8 mouse cellular contexts compared by ENCODE assay signal in genomic region chr9:58204448-58205000, GRCm38 (mm10). TPM values are rescaled to one million over a fixed set of nuclear protein-coding genes. Genes with fewer than 3 reads are reported as not detected.
DNase-seq lines count a peak whose midpoint lies in the region; ATAC-seq and TF ChIP-seq lines count a peak whose summit lies in the region.

No protein-coding gene starts in this region.

- TF ChIP-seq POLR2A in liver, adult 2 months (IDR thresholded peaks at IDR 0.05; ENCODE audit: extremely low read depth, insufficient read depth, low read length), result no peak

- H3K36me3 ChIP-seq in C2C12 (ENCODE audit: control insufficient read depth, insufficient read depth), result no peaks in the 10 kb centered on the region
- no peaks in the 10 kb centered on the region for H3K36me3 ChIP-seq in heart, embryonic 10.5 days
- H3K36me3 ChIP-seq in kidney, embryonic 14.5 days (ENCODE audit: control insufficient read depth, insufficient read depth, low read length), result no peaks in the 10 kb centered on the region
- H3K36me3 ChIP-seq in liver, adult 2 months (ENCODE audit: control insufficient read depth, insufficient read depth, low read length), result no peaks in the 10 kb centered on the region

- no peaks in the 10 kb centered on the region for H3K79me2 ChIP-seq in C2C12 (ENCODE audit: control insufficient read depth, insufficient read depth)
- no peaks in the 10 kb centered on the region for H3K79me2 ChIP-seq in liver, adult 2 months (ENCODE audit: control insufficient read depth, insufficient read depth, low read length)

- H3K27me3 ChIP-seq in C2C12 (ENCODE audit: control insufficient read depth, insufficient read depth, insufficient read length), result peaks cover 7% of the 10 kb centered on the region
- H3K27me3 ChIP-seq in heart, embryonic 10.5 days (ENCODE audit: insufficient read depth, poor library complexity, severe bottlenecking), result peaks cover 68% of the 10 kb centered on the region
- H3K27me3 ChIP-seq in kidney, embryonic 14.5 days (ENCODE audit: control insufficient read depth, insufficient read depth, low read length), result peaks cover 46% of the 10 kb centered on the region
- H3K27me3 ChIP-seq in liver, adult 2 months (ENCODE audit: control insufficient read depth, insufficient read depth, low read length), result peaks cover 15% of the 10 kb centered on the region; the same call in 1 of the 2 replicates

- 3% methylated on average over 18 of the region's 18 CpGs for WGBS in heart, embryonic 10.5 days
- WGBS in kidney, embryonic 14.5 days, result 3% methylated on average over 18 of the region's 18 CpGs
- WGBS in liver, adult 2 months, result 1% methylated on average over 18 of the region's 18 CpGs

- peak overlapping the region; percentile 32; the same call in 1 of the 2 replicates for H3K9ac ChIP-seq in kidney, embryonic 14.5 days (ENCODE audit: low read depth, low read length)
- peak overlapping the region; percentile 42; the same call in 1 of the 2 replicates for H3K9ac ChIP-seq in liver, adult 2 months (ENCODE audit: low read depth, low read length)

- peak overlapping the region; percentile 26; the same call in 1 of the 2 replicates for H3K27ac ChIP-seq in heart, embryonic 10.5 days
- no peak overlapping the region for H3K27ac ChIP-seq in kidney, embryonic 14.5 days (ENCODE audit: low read depth, low read length)
- H3K27ac ChIP-seq in liver, adult 2 months (replicated peaks; ENCODE audit: insufficient read depth, low read depth, low read length), result no peak overlapping the region

- peak; percentile 94 for TF ChIP-seq CTCF in C2C12 (IDR thresholded peaks at IDR 0.05; ENCODE audit: control insufficient read depth, insufficient read depth, insufficient read length)
- peak; percentile 97 for TF ChIP-seq CTCF in liver, adult 2 months (IDR thresholded peaks at IDR 0.05; ENCODE audit: low read depth, low read length)

- no peak overlapping the region for H3ac ChIP-seq in C2C12 (ENCODE audit: control insufficient read depth, insufficient read length, low read depth)

- no peaks in the 10 kb centered on the region for H3K9me3 ChIP-seq in heart, embryonic 10.5 days
- no peaks in the 10 kb centered on the region for H3K9me3 ChIP-seq in kidney, embryonic 14.5 days (ENCODE audit: control insufficient read depth, low read length)

- H3K4me2 ChIP-seq in kidney, embryonic 14.5 days (replicated peaks; ENCODE audit: low read depth, low read length), result peak overlapping the region; percentile 45

- H3K79me3 ChIP-seq in C2C12 (ENCODE audit: low read depth), result no peaks in the 10 kb centered on the region

- peak; percentile 92 for DNase-seq in brain, adult 2 months (ENCODE audit: low read depth, low spot score)
- DNase-seq in heart, embryonic 10.5 days (ENCODE audit: low spot score), result peak; percentile 95
- DNase-seq in liver, adult 2 months (ENCODE audit: extremely low read depth, low read depth, low spot score), result peak; percentile 67
- DNase-seq in spleen, postnatal 4 days (ENCODE audit: low spot score in 2 of 2), result peak; percentile 94 to 98

- peak; percentile 92 for ATAC-seq in erythroblast, adult 5-6 weeks (replicated peaks; ENCODE audit: low FRiP score, poor library complexity, severe bottlenecking)
- peak; percentile 79 for ATAC-seq in kidney, embryonic 14.5 days (ENCODE audit: low FRiP score, low TSS enrichment)
- ATAC-seq in monocyte, adult 5-6 weeks (replicated peaks; ENCODE audit: insufficient number of reproducible peaks, low FRiP score, low TSS enrichment, poor library complexity, severe bottlenecking), result peak; percentile 85

- peaks cover 35% of the 10 kb centered on the region for H3K4me1 ChIP-seq in heart, embryonic 10.5 days
- H3K4me1 ChIP-seq in kidney, embryonic 14.5 days (ENCODE audit: control insufficient read depth, insufficient read depth, low read length), result peaks cover 10% of the 10 kb centered on the region; the same call in 1 of the 2 replicates
- no peaks in the 10 kb centered on the region for H3K4me1 ChIP-seq in liver, adult 2 months (ENCODE audit: control insufficient read depth, insufficient read depth, low read length)

- no peak overlapping the region for H3K4me3 ChIP-seq in C2C12 (ENCODE audit: insufficient read depth, poor library complexity, severe bottlenecking)
- H3K4me3 ChIP-seq in heart, embryonic 10.5 days, result peak overlapping the region; percentile 55
- H3K4me3 ChIP-seq in kidney, embryonic 14.5 days (ENCODE audit: low read length), result peak overlapping the region; percentile 34
- H3K4me3 ChIP-seq in liver, adult 2 months (ENCODE audit: insufficient read depth, low read depth, low read length), result peak overlapping the region; percentile 27; the same call in 1 of the 2 replicates

TF ChIP-seq in C2C12, 6 proteins besides CTCF, POLR2A, EP300 and RAD21:
- TF ChIP-seq CEBPB (IDR thresholded peaks at IDR 0.05; ENCODE audit: low read depth) (no peak), MAX (IDR thresholded peaks at IDR 0.05) (no peak), FOSL1 (IDR thresholded peaks at IDR 0.05; ENCODE audit: insufficient read depth, low read length, poor library complexity, severe bottlenecking) (no peak), USF1 (IDR thresholded peaks at IDR 0.05; ENCODE audit: low read depth) (no peak), MYOD1 (IDR thresholded peaks at IDR 0.05; ENCODE audit: control insufficient read depth, insufficient read length, low read depth) (no peak), MYOG (IDR thresholded peaks at IDR 0.05; ENCODE audit: control insufficient read depth, extremely low read depth, insufficient read length) (no peak)

RNA-seq across cellular contexts. Expression of gene Islr2, which starts 0.4 kb away (rescaled TPM):
- polyA plus RNA-seq in C2C12 (2012; fragmentation: generic; extraction: Trizol), result 0.07 TPM
- not detected in 2 replicates for total RNA-seq in erythroblast, adult 5-6 weeks (2015; ENCODE audit: low replicate concordance)
- total RNA-seq in erythroblast, adult 5-6 weeks (2017; ENCODE audit: low replicate concordance), result not detected in 2 replicates
- polyA plus RNA-seq in heart, embryonic 10.5 days (2016; fragmentation: Nextera tagmentation; extraction: Ambion mirVana), result not detected in 2 replicates
- 0.12 and 0.23 TPM in 2 replicates for polyA plus RNA-seq in kidney, embryonic 14.5 days (2014; fragmentation: Nextera tagmentation; extraction: Ambion mirVana)
- 0.07 TPM in 1 of 2 replicates, not detected in the other for total RNA-seq in liver, adult 2 months (2014; rRNA removed)
- polyA plus RNA-seq in liver, adult 2 months (2012; rRNA removed), result not detected in 2 replicates
- 0.10 to 0.11 TPM in 2 of 3 replicates, not detected in the other for total RNA-seq in monocyte, adult 5-6 weeks (2017)

RNA-seq across cellular contexts. Expression of gene Islr, which starts 0.4 kb away (rescaled TPM):
- 10.3 TPM for polyA plus RNA-seq in C2C12 (2012; fragmentation: generic; extraction: Trizol)
- 0.63 TPM in 1 of 2 replicates, not detected in the other for total RNA-seq in erythroblast, adult 5-6 weeks (2015; ENCODE audit: low replicate concordance)
- not detected in 2 replicates for total RNA-seq in erythroblast, adult 5-6 weeks (2017; ENCODE audit: low replicate concordance)
- 3.0 and 10.4 TPM in 2 replicates for polyA plus RNA-seq in heart, embryonic 10.5 days (2016; fragmentation: Nextera tagmentation; extraction: Ambion mirVana)
- polyA plus RNA-seq in kidney, embryonic 14.5 days (2014; fragmentation: Nextera tagmentation; extraction: Ambion mirVana), result 47.4 and 48.6 TPM in 2 replicates
- 1.4 and 1.5 TPM in 2 replicates for total RNA-seq in liver, adult 2 months (2014; rRNA removed)
- polyA plus RNA-seq in liver, adult 2 months (2012; rRNA removed), result 6.8 and 7.7 TPM in 2 replicates
- not detected in 3 replicates for total RNA-seq in monocyte, adult 5-6 weeks (2017)

RNA-seq across cellular contexts. Expression of gene Pml, which starts 45.1 kb away (rescaled TPM):
- 24.3 TPM for polyA plus RNA-seq in C2C12 (2012; fragmentation: generic; extraction: Trizol)
- 43.0 and 50.8 TPM in 2 replicates for total RNA-seq in erythroblast, adult 5-6 weeks (2015; ENCODE audit: low replicate concordance)
- total RNA-seq in erythroblast, adult 5-6 weeks (2017; ENCODE audit: low replicate concordance), result 51.6 and 69.0 TPM in 2 replicates
- 14.7 and 17.6 TPM in 2 replicates for polyA plus RNA-seq in heart, embryonic 10.5 days (2016; fragmentation: Nextera tagmentation; extraction: Ambion mirVana)
- 13.5 and 25.0 TPM in 2 replicates for polyA plus RNA-seq in kidney, embryonic 14.5 days (2014; fragmentation: Nextera tagmentation; extraction: Ambion mirVana)
- 7.4 and 8.9 TPM in 2 replicates for total RNA-seq in liver, adult 2 months (2014; rRNA removed)
- polyA plus RNA-seq in liver, adult 2 months (2012; rRNA removed), result 13.8 and 15.2 TPM in 2 replicates
- 6.6 to 23.5 TPM (median 15.6 TPM) in 3 replicates for total RNA-seq in monocyte, adult 5-6 weeks (2017)

RNA-seq across cellular contexts. Expression of gene Stoml1, which starts 48.4 kb away (rescaled TPM):
- polyA plus RNA-seq in C2C12 (2012; fragmentation: generic; extraction: Trizol), result 13.4 TPM
- total RNA-seq in erythroblast, adult 5-6 weeks (2015; ENCODE audit: low replicate concordance), result 1.2 and 8.6 TPM in 2 replicates
- total RNA-seq in erythroblast, adult 5-6 weeks (2017; ENCODE audit: low replicate concordance), result 2.1 and 2.3 TPM in 2 replicates
- polyA plus RNA-seq in heart, embryonic 10.5 days (2016; fragmentation: Nextera tagmentation; extraction: Ambion mirVana), result 24.2 and 27.0 TPM in 2 replicates
- 22.3 and 29.8 TPM in 2 replicates for polyA plus RNA-seq in kidney, embryonic 14.5 days (2014; fragmentation: Nextera tagmentation; extraction: Ambion mirVana)
- total RNA-seq in liver, adult 2 months (2014; rRNA removed), result 5.4 and 5.8 TPM in 2 replicates
- 7.8 and 8.1 TPM in 2 replicates for polyA plus RNA-seq in liver, adult 2 months (2012; rRNA removed)
- total RNA-seq in monocyte, adult 5-6 weeks (2017), result 11.3 to 14.2 TPM (median 13.0 TPM) in 3 replicates
